In the genomic region with DNA sequence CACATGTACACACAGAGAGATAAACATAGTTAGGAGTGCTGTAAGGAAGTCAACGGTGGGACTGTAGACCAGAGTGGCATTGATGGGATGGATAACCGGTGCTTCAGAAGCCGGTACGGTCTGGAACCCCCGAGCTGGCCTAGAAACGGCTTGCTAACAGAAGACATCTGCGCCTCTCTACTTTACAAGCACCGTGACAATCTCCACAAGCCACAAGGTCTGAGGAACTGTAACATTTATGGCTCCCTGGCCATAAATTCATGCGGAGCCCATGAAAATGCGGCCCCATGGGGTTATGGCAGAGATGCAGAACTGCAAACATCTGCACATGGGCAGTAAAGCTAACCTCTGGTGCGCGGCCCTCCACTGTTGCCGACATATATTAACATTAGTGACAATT, we compare ENCODE assay signal across 26 mouse cellular contexts.
DNase-seq lines count a peak whose midpoint lies in the region; ATAC-seq lines count a peak whose summit lies in the region.
"Had no signal": no experiment of that assay in that cellular context is flagged by ENCODE, and none has a peak within 500 bp of the region (broad histone marks: within the 10 kb centered on the region; RNA-seq: fewer than 3 reads in every experiment).

No protein-coding gene starts in this region.

- DNase-seq in embryonic facial prominence, embryonic 10.5 days (ENCODE audit: low spot score) = no peak
- DNase-seq in kidney, postnatal 4 days = peak; percentile 41 to 46
- DNase-seq in kidney, adult 8-10 months = no peak
- no peak for DNase-seq in testis, postnatal 14 days (ENCODE audit: low spot score)
- DNase-seq in adrenal gland, postnatal 4 days (ENCODE audit: low spot score in 2 of 2) = no peak
- DNase-seq: adrenal gland, postnatal 14 days; cerebellum, adult 8-10 months; gastrocnemius, postnatal 14 days; heart, adult 11 months; heart, postnatal 10 days; kidney, adult 9 months; right cerebral cortex, adult 18-20 months; right cerebral cortex, postnatal 4 days; thymus, postnatal 25 days had no signal

- no peaks in the 10 kb centered on the region for H3K9me3 ChIP-seq in embryonic facial prominence, embryonic 12.5 days
- no peaks in the 10 kb centered on the region for H3K9me3 ChIP-seq in embryonic facial prominence, embryonic 10.5 days
- H3K9me3 ChIP-seq in limb, embryonic 13.5 days = no peaks in the 10 kb centered on the region
- no peaks in the 10 kb centered on the region for H3K9me3 ChIP-seq in neural tube, embryonic 14.5 days (ENCODE audit: control insufficient read depth, low read length)
- H3K9me3 ChIP-seq: forebrain, embryonic 10.5 days; heart, embryonic 12.5 days; limb, embryonic 15.5 days; liver, embryonic 15.5 days had no signal

- 61% methylated on average over 13 of the region's 13 CpGs for WGBS in embryonic facial prominence, embryonic 12.5 days
- whole genome bisulfite sequencing in embryonic facial prominence, embryonic 10.5 days = 82% methylated on average over 13 of the region's 13 CpGs
- WGBS in limb, embryonic 13.5 days = 15% methylated on average over 13 of the region's 13 CpGs
- WGBS in neural tube, embryonic 14.5 days = 24% methylated on average over 13 of the region's 13 CpGs

- H3K4me1 ChIP-seq in embryonic facial prominence, embryonic 12.5 days = peaks cover 29% of the 10 kb centered on the region
- peaks cover 28% of the 10 kb centered on the region for H3K4me1 ChIP-seq in embryonic facial prominence, embryonic 10.5 days
- peaks cover 44% of the 10 kb centered on the region for H3K4me1 ChIP-seq in limb, embryonic 13.5 days
- H3K4me1 ChIP-seq in neural tube, embryonic 14.5 days (ENCODE audit: control insufficient read depth, insufficient read depth, low read length) = peaks cover 18% of the 10 kb centered on the region

- H3K9ac ChIP-seq in embryonic facial prominence, embryonic 12.5 days = no peak overlapping the region
- no peak overlapping the region for H3K9ac ChIP-seq in limb, embryonic 13.5 days
- no peak overlapping the region for H3K9ac ChIP-seq in neural tube, embryonic 14.5 days (replicated peaks; ENCODE audit: low read depth, low read length)
- H3K9ac ChIP-seq: heart, embryonic 12.5 days; limb, embryonic 15.5 days; liver, embryonic 15.5 days had no signal

- no peak overlapping the region for H3K4me3 ChIP-seq in embryonic facial prominence, embryonic 12.5 days
- no peak overlapping the region for H3K4me3 ChIP-seq in embryonic facial prominence, embryonic 10.5 days
- H3K4me3 ChIP-seq in limb, embryonic 13.5 days = no peak overlapping the region
- no peak overlapping the region for H3K4me3 ChIP-seq in neural tube, embryonic 14.5 days (ENCODE audit: low read depth, low read length)
- H3K4me3 ChIP-seq: forebrain, embryonic 10.5 days; heart, embryonic 12.5 days; limb, embryonic 15.5 days; liver, embryonic 15.5 days had no signal

- no peaks in the 10 kb centered on the region for H3K27me3 ChIP-seq in embryonic facial prominence, embryonic 12.5 days
- H3K27me3 ChIP-seq in embryonic facial prominence, embryonic 10.5 days (replicated peaks; ENCODE audit: low read depth, poor library complexity, severe bottlenecking) = 0 out of 2 replicates have a peak, but pooled peaks cover 7% of the 10 kb centered on the region
- H3K27me3 ChIP-seq in limb, embryonic 13.5 days = peaks cover 46% of the 10 kb centered on the region
- H3K27me3 ChIP-seq in neural tube, embryonic 14.5 days (ENCODE audit: control insufficient read depth, insufficient read depth, low read length) = no peaks in the 10 kb centered on the region
- H3K27me3 ChIP-seq: heart, embryonic 12.5 days; liver, embryonic 15.5 days had no signal

- no peak for ATAC-seq in embryonic facial prominence, embryonic 12.5 days (ENCODE audit: insufficient number of reproducible peaks, insufficient read depth, low FRiP score, low TSS enrichment)
- ATAC-seq in limb, embryonic 13.5 days (ENCODE audit: low FRiP score, low read depth) = peak; percentile 73
- peak; percentile 58; the same call in 1 of the 2 replicates for ATAC-seq in neural tube, embryonic 14.5 days (ENCODE audit: low read depth)
- ATAC-seq: CD4-positive, CD25-positive, alpha-beta regulatory T cell, adult 4 months; forebrain, embryonic 16.5 days; hindbrain, postnatal 0 days had no signal

- no peak overlapping the region for H3K4me2 ChIP-seq in embryonic facial prominence, embryonic 12.5 days (replicated peaks)
- peak overlapping the region; percentile 25; the same call in 1 of the 2 replicates for H3K4me2 ChIP-seq in limb, embryonic 13.5 days (replicated peaks)
- H3K4me2 ChIP-seq in neural tube, embryonic 14.5 days (ENCODE audit: low read depth, low read length) = no peak overlapping the region
- H3K4me2 ChIP-seq: heart, embryonic 12.5 days; limb, embryonic 15.5 days; liver, embryonic 15.5 days; midbrain, embryonic 11.5 days had no signal

- H3K27ac ChIP-seq in embryonic facial prominence, embryonic 12.5 days = 0 out of 2 replicates have a peak overlapping the region, but pooled peaks have one; percentile 12
- no peak overlapping the region for H3K27ac ChIP-seq in embryonic facial prominence, embryonic 10.5 days (replicated peaks)
- no peak overlapping the region for H3K27ac ChIP-seq in limb, embryonic 13.5 days
- H3K27ac ChIP-seq in neural tube, embryonic 14.5 days (ENCODE audit: low read depth, low read length) = no peak overlapping the region
- H3K27ac ChIP-seq: forebrain, embryonic 10.5 days; hindbrain, postnatal 0 days; limb, embryonic 15.5 days; liver, embryonic 15.5 days; macrophage had no signal

- no peaks in the 10 kb centered on the region for H3K36me3 ChIP-seq in embryonic facial prominence, embryonic 12.5 days
- no peaks in the 10 kb centered on the region for H3K36me3 ChIP-seq in embryonic facial prominence, embryonic 10.5 days (replicated peaks)
- no peaks in the 10 kb centered on the region for H3K36me3 ChIP-seq in limb, embryonic 13.5 days
- H3K36me3 ChIP-seq in neural tube, embryonic 14.5 days (ENCODE audit: control insufficient read depth, insufficient read depth, low read length) = no peaks in the 10 kb centered on the region
- H3K36me3 ChIP-seq: forebrain, embryonic 10.5 days; heart, embryonic 12.5 days; limb, embryonic 15.5 days; liver, embryonic 15.5 days had no signal

Comparison
In these comparisons a context has a peak if more than half of its experiments do, and no peak if none do; other contexts are left out.
1. DNase-seq: peak in kidney, postnatal 4 days (2 of 2); none in embryonic facial prominence, embryonic 10.5 days (single experiment), kidney, adult 8-10 months (0 of 2), testis, postnatal 14 days (single experiment) and adrenal gland, postnatal 4 days (0 of 2).